Mouse (Mus musculus) kidney, embryonic 14.5 days (tissue): Measurements from ENCODE around the gene Adad2. TPM values are rescaled to one million over a fixed set of nuclear protein-coding genes. Genes with fewer than 3 reads are reported as not detected.
A peak's percentile ranks its signal among the peaks of the same experiment; 100 is the strongest.

Source experiments
- ATAC-seq: fragments of 200-750 bp; cut with Nextera tagmentation; 2 replicates; pipeline ENCODE4 v1.8.0; 2017; ENCODE audit warnings: moderate number of reproducible peaks, mild to moderate bottlenecking, moderate TSS enrichment, moderate library complexity; ENCODE audit not compliant: low FRiP score, low TSS enrichment
- H3K27ac ChIP-seq: fragments of 300-500 bp; sonication (generic); 2 replicates; pipeline ENCODE4 v1.5.1; 2014; ENCODE audit warnings: low read depth, mild to moderate bottlenecking, low read length, moderate library complexity, mixed read lengths
- H3K27me3 ChIP-seq: fragments of 300-500 bp; sonication (generic); 2 replicates; pipeline ENCODE4 v1.6.1; 2014; ENCODE audit warnings: mild to moderate bottlenecking, low read length; ENCODE audit not compliant: control insufficient read depth, insufficient read depth
- H3K36me3 ChIP-seq: fragments of 300-500 bp; sonication (generic); 2 replicates; pipeline ENCODE4 v1.6.1; 2014; ENCODE audit warnings: low read length, mixed read lengths; ENCODE audit not compliant: control insufficient read depth, insufficient read depth
- H3K4me1 ChIP-seq: fragments of 300-500 bp; sonication (generic); 2 replicates; pipeline ENCODE4 v1.6.1; 2014; ENCODE audit warnings: low read length, mixed read lengths; ENCODE audit not compliant: control insufficient read depth, insufficient read depth
- H3K4me2 ChIP-seq: fragments of 300-500 bp; sonication (generic); replicated peaks from 2 replicates; pipeline ENCODE4 v1.6.1; 2014; ENCODE audit warnings: low read depth, mild to moderate bottlenecking, low read length
- H3K4me3 ChIP-seq: fragments of 300-500 bp; sonication (generic); 2 replicates; pipeline ENCODE4 v1.5.1; 2014; ENCODE audit warnings: mild to moderate bottlenecking, low read length
- H3K9ac ChIP-seq: fragments of 300-500 bp; sonication (generic); 2 replicates; pipeline ENCODE4 v1.6.1; 2014; ENCODE audit warnings: low read depth, mild to moderate bottlenecking, low read length, moderate library complexity
- H3K9me3 ChIP-seq: fragments of 300-500 bp; sonication (generic); 2 replicates; pipeline ENCODE4 v1.6.1; 2016; ENCODE audit warnings: low read length; ENCODE audit not compliant: control insufficient read depth
- WGBS: fragments of 180-500 bp; shearing (Covaris S2); extraction: QIAGEN DNeasy Blood & Tissue Kit; methylation state at CpG from one replicate; pipeline ENCODE4 v1.1.7; 2014; 5-methylcytosine and 5-hydroxymethylcytosine counted together
- polyA plus RNA-seq: library from polyadenylated mRNA; unstranded; fragments of >200 nt; fragmentation: Nextera tagmentation; extraction: Ambion mirVana; gene quantifications from 2 replicates; pipeline ENCODE4 v1.2.1, GENCODE M21; 2014

Adad2 gene
- 0.29 TPM in 1 of 2 replicates, not detected in the other for polyA plus RNA-seq

GRCm38 (mm10) chr8:119612471-119612870, at the start of gene Adad2:
Adad2 (plus strand) TSS chr8:119612747.
- no peak within 1 kb of the TSS for H3K9ac ChIP-seq
- no peak within 1 kb of the TSS for H3K4me3 ChIP-seq
- H3K36me3 ChIP-seq: no peaks in the 10 kb centered on the region
- H3K9me3 ChIP-seq: no peaks in the 10 kb centered on the region
- 83% methylated on average over 26 of the region's 26 CpGs for WGBS
- ATAC-seq: no peak
- H3K4me1 ChIP-seq: no peaks in the 10 kb centered on the region
- no peaks in the 10 kb centered on the region for H3K27me3 ChIP-seq
- H3K27ac ChIP-seq: no peak within 1 kb of the TSS
- no peak within 1 kb of the TSS for H3K4me2 ChIP-seq

GRCm38 (mm10) chr8:119563849-119564251, 48.7 kb upstream of the Adad2 start:
- 94% methylated on average over 14 of the region's 14 CpGs for WGBS
- Histone ChIP-seq H3K9ac (no peak overlapping the region), H3K4me1 (no peaks in the 10 kb centered on the region), H3K9me3 (no peaks in the 10 kb centered on the region), H3K4me3 (no peak overlapping the region), H3K27ac (no peak overlapping the region), H3K27me3 (no peaks in the 10 kb centered on the region), H3K36me3 (peaks cover 39% of the 10 kb centered on the region), H3K4me2 (no peak overlapping the region)
- no peak for ATAC-seq

DNA sequence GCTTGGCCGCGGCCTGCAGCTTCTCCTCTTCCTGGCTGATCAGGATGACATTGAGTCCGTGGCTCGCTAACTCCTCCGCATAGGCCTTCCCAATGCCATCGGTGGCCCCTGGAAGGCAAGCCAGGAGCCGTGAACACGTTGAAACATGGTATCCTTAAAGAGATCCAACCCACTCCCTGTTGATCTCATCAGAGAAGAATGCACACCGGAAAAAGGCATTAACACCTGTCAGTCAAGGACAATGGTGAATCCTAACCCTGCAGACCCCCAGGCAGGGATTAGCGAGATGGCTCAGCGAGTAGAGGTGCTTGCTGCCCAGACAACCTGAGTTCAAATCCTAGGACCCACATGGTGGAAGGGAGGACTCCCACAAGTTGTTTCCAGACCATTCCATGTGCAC, 46.2 kb upstream of the Adad2 start:
- no peak overlapping the region for H3K9ac ChIP-seq
- no peaks in the 10 kb centered on the region for H3K9me3 ChIP-seq
- H3K27ac ChIP-seq: no peak overlapping the region
- ATAC-seq: no peak
- H3K27me3 ChIP-seq: no peaks in the 10 kb centered on the region
- H3K4me3 ChIP-seq: no peak overlapping the region
- H3K4me2 ChIP-seq: no peak overlapping the region
- H3K36me3 ChIP-seq: peaks cover 39% of the 10 kb centered on the region
- 78% methylated on average over 11 of the region's 11 CpGs for WGBS
- H3K4me1 ChIP-seq: no peaks in the 10 kb centered on the region

GRCm38 (mm10) chr8:119568251-119568650, 44.3 kb upstream of the Adad2 start:
- Histone ChIP-seq H3K36me3 (peaks cover 30% of the 10 kb centered on the region), H3K9ac (no peak overlapping the region), H3K4me3 (no peak overlapping the region), H3K27ac (no peak overlapping the region), H3K9me3 (no peaks in the 10 kb centered on the region), H3K27me3 (no peaks in the 10 kb centered on the region; the same call in 1 of the 2 replicates), H3K4me2 (no peak overlapping the region), H3K4me1 (no peaks in the 10 kb centered on the region)
- 88% methylated on average over 9 of the region's 9 CpGs for WGBS
- ATAC-seq: no peak

- Histone ChIP-seq H3K36me3 (peaks cover 24% of the 10 kb centered on the region), H3K4me3 (no peak overlapping the region), H3K27me3 (no peaks in the 10 kb centered on the region; the same call in 1 of the 2 replicates), H3K27ac (no peak overlapping the region), H3K4me2 (no peak overlapping the region), H3K9me3 (no peaks in the 10 kb centered on the region), H3K4me1 (peaks cover 3% of the 10 kb centered on the region; the same call in 1 of the 2 replicates), H3K9ac (no peak overlapping the region)
- ATAC-seq: no peak
- WGBS: 75% methylated on average over 7 of the region's 7 CpGs
Observed at GRCm38 (mm10) chr8:119568951-119569350, 43.6 kb upstream of the Adad2 start.

- H3K9me3 ChIP-seq: no peaks in the 10 kb centered on the region
- WGBS: 47% methylated on average over 4 of the region's 4 CpGs
- peaks cover 18% of the 10 kb centered on the region for H3K36me3 ChIP-seq
- no peak overlapping the region for H3K4me3 ChIP-seq
- no peak overlapping the region for H3K27ac ChIP-seq
- ATAC-seq: no peak
- H3K27me3 ChIP-seq: no peaks in the 10 kb centered on the region; the same call in 1 of the 2 replicates
- peaks cover 5% of the 10 kb centered on the region; the same call in 1 of the 2 replicates for H3K4me1 ChIP-seq
- no peak overlapping the region for H3K9ac ChIP-seq
- no peak overlapping the region for H3K4me2 ChIP-seq
Observed at GRCm38 (mm10) chr8:119569881-119570280, 42.7 kb upstream of the Adad2 start.

GRCm38 (mm10) chr8:119571135-119571534, 41.4 kb upstream of the Adad2 start:
- H3K9me3 ChIP-seq: no peaks in the 10 kb centered on the region
- ATAC-seq: no peak
- H3K36me3 ChIP-seq: peaks cover 6% of the 10 kb centered on the region
- H3K27ac ChIP-seq: no peak overlapping the region
- no peak overlapping the region for H3K4me2 ChIP-seq
- WGBS: 90% methylated on average over 6 of the region's 6 CpGs
- H3K27me3 ChIP-seq: peaks cover 2% of the 10 kb centered on the region; the same call in 1 of the 2 replicates
- H3K4me3 ChIP-seq: no peak overlapping the region
- H3K9ac ChIP-seq: no peak overlapping the region
- peaks cover 5% of the 10 kb centered on the region; the same call in 1 of the 2 replicates for H3K4me1 ChIP-seq

DNA sequence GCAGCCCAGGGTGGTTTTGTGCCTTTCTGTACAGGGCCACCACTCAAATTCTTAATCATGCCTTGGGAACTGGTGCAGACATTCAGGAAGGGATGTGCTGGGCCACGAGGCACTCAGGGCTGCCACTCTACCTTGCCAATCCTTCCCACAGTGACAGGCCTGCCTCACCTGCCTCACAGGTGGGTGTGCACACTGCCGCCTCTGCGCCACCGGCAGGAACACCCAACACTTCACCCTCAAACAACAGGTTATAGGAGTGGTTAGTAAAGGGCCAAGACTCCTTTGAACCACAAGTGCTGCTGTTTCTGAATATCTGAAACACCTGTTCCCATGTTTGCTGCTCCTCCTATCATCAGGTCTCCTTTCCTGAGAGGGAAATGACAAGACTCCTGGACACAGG, 40.1 kb upstream of the Adad2 start:
- peaks cover 4% of the 10 kb centered on the region for H3K27me3 ChIP-seq
- H3K4me1 ChIP-seq: peaks cover 5% of the 10 kb centered on the region; the same call in 1 of the 2 replicates
- no peak overlapping the region for H3K4me2 ChIP-seq
- no peak overlapping the region for H3K9ac ChIP-seq
- peaks cover 3% of the 10 kb centered on the region; the same call in 1 of the 2 replicates for H3K36me3 ChIP-seq
- ATAC-seq: no peak
- no peak overlapping the region for H3K4me3 ChIP-seq
- no peaks in the 10 kb centered on the region for H3K9me3 ChIP-seq
- WGBS: 92% methylated on average over 4 of the region's 4 CpGs
- no peak overlapping the region for H3K27ac ChIP-seq

GRCm38 (mm10) chr8:119574437-119575365, 37.8 kb upstream of the Adad2 start, which contains the start of the genes Hsdl1 and Dnaaf1:
Hsdl1 (minus strand) TSS chr8:119575183.
Dnaaf1 (plus strand) TSS chr8:119575235.
- peaks cover 5% of the 10 kb centered on the region; the same call in 1 of the 2 replicates for H3K4me1 ChIP-seq
- H3K27me3 ChIP-seq: peaks cover 4% of the 10 kb centered on the region
- H3K9ac ChIP-seq: peak within 1 kb of the TSS; percentile 76
- H3K4me3 ChIP-seq: peak within 1 kb of the TSS; percentile 70
- 1% methylated on average over 91 of the region's 97 CpGs for WGBS
- peak; percentile 89 for ATAC-seq
- peak within 1 kb of the TSS; percentile 98 for H3K4me2 ChIP-seq
- H3K36me3 ChIP-seq: no peaks in the 10 kb centered on the region
- H3K27ac ChIP-seq: 0 out of 2 replicates have a peak within 1 kb of the TSS, but pooled peaks have one; percentile 26
- H3K9me3 ChIP-seq: no peaks in the 10 kb centered on the region
